Mouse (Mus musculus) frontal cortex, postnatal 36 days (tissue): ENCODE data around the gene Vps52.
A peak's percentile ranks its signal among the peaks of the same experiment; 100 is the strongest.
"Not testable (repeated sequence)": the region's sequence is repeated elsewhere in the genome, so short reads cannot be mapped to it uniquely, and the experiment has no call there.

Experiments used
- DNase-seq, 2 experiments: peaks; one replicate each; pipeline ENCODE4 v3.0.0; 2022; ENCODE audit warnings: low spot score in 2 of 2

The Vps52 gene

DNA sequence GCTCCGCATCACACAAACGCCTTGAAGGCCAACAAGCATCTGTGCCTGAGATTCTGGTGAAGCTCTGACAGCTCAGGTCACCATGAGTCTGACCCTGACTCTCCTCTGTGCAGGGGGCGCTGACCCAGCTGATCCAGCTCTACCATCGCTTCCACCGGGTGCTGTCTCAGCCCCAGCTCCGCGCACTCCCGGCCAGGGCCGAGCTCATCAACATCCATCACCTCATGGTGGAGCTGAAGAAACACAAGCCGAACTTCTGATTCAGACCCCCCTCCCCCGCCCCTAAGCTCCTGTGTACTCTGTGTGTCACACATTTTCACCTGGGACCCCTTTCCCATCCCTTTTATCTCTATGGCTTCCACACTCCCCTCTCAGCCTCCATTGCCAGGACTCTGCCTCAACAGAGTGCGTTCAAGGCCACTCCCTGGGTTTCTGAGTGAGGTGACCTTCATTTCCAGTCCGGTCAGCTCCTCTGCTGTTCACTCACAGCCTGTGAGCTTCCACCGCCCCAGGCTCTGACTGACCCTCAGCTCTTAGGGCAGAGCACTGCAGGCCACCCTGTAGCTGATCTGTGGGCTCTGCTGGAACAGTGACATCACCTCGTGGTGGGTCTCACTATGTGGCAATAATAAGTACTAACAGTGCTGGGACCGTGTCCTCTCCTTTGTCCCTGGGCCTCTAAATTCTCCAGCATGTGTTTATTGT is 10.4 kb downstream of the Vps52 start:
- DNase-seq, result no peak

DNA sequence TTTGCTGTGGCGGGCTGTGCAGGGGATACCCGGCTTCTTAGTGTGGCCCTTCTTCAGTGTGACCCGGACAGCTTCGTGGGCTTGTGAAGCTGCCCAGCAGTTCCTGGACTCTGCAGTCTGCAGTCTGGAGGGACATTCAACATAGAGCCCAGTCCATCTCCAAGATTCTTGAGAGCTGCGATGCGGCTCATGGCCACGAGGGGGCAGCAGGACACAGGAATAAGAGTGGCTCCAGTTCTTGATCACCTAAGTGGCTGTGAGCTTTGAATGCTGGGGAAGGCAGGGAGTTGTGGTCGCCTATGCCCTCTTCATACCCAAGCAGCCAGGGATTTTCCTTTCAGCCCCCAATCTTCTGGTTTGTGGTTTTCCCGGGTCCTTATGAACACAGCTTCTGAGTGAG is 12.9 kb downstream of the Vps52 start:
- DNase-seq, result peak; percentile 66 to 77

DNA sequence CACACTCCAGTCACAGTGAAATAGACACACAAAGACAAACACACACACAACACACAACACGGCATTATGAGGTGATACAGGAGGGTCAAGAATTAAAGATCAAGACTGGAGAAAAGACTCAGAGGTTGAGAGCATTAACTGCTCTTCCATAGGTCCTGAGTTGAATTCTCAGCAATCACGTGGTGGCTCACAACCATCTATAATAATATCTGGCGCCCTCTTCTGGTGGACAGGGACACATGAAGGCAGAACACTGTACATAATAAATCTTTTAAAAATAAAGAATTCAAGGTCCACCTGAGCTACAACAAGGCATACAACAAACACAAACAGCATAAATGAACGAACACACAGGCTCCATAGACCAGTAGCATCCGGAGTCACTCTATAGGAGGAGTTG is 13.3 kb downstream of the Vps52 start:
- no peak for DNase-seq

GRCm38 (mm10) chr17:33969394-33969793 is 13.8 kb downstream of the Vps52 start:
- DNase-seq, result no peak

GRCm38 (mm10) chr17:33972691-33973090 is 17.1 kb downstream of the Vps52 start:
- DNase-seq, result no peak

DNA sequence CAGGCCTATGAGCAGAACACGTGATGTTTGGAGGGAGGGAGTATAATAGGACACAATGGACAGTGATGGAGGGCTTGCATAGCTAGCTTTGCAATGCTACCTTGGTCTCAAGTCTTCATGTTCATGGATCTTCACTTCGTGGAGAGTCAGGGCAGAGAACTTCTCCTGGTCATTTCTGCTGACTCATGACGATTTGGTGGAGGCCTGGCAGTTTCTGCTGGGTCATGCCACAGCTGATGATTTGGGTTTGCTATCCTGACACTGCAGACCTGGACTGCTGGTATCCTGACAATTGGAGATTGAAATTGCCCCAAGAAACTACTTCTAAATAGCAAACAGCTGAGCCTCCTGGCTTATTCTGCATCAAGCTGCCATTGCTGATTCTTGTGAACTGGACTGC is 18.0 kb downstream of the Vps52 start:
- no peak for DNase-seq

- DNase-seq, result no peak
Measured at GRCm38 (mm10) chr17:33977861-33978557, 22.4 kb downstream of the Vps52 start.

DNA sequence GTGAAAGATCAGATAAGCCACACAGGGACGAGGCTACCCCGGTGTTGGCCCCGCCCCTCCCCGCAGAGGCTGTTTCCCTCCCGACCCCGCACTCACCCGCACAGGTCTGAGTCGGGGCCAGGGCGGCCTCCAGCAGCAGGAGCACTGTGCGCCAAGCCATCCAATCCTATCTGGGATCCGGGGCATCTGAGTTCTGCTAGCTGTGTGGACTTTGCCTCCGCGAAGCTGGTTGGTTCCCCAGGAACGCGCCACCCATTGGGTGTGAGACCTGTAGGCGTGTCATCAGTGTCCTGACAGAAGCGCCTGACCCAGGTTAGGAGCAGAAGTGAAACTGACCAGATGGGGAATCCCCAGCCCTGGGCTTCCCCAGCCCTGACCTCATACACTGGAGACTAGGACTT is 23.0 kb downstream of the Vps52 start:
- DNase-seq, result peak in 1 of 2 experiments; percentile 33

DNA sequence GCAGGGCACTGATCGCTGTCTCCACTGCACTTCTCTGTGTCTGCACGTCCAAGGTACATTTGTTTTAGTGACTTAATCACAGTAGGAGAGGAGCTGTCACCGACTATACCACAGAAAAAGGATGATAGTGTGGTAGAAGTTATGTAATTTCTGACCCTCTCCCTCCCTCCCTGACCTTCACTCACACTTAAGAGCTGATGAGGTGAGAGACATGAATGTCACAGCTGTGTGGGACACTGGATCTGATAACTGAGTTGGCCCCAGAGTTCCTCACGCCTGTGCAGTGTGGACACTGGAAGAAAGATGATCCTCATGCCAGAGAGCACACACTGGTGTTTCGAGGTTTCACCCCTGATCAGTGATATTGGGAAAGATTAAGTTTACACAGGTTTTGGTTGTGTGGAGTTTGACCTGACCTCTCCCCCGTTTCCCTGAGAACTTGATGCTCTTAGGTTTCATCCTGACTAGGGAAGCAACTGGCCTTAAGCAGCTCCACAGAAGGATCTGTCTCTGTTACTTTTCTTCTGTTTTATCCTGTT is 24.0 kb downstream of the Vps52 start:
- no peak for DNase-seq

DNA sequence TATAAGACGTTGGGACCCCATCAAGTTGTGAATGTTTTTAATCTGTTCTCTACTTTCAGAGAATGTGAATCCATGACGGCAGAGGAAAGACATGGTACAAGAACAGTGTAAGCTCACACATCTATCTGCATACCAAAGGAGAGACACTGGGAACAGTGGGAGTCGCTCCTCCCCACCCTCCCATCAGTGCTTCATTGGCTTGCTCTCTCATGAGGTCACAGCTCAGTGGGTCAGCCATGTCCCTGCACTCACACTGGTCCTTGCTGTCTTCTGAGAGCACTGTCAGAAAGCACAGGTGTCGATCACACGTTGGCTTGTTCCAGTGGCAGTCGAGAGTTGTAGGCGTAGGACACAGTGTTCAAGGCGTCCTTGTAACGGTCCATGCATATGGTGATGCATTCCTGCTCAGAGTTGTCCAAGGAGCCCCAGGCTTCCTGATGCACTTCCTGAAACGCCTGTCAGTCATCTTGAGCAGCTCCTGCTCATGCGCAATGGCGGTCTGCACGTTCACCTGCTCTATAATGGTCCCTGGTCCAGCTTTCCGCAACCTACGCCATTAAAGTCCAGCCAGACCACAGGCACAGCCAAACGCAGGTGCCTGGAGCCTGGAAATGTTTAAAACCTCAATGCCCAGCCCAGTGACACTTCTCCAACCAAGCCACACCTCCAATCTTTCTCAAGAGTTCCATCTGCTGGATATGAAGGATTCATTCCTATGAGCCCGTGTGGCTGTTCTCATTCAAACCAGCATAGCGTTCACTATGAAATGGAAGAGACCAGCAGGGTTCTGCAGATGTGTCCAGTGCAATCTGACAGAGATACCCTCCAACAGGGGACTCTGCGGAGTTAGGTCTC is 24.8 kb downstream of the Vps52 start:
- DNase-seq, result no peak

DNA sequence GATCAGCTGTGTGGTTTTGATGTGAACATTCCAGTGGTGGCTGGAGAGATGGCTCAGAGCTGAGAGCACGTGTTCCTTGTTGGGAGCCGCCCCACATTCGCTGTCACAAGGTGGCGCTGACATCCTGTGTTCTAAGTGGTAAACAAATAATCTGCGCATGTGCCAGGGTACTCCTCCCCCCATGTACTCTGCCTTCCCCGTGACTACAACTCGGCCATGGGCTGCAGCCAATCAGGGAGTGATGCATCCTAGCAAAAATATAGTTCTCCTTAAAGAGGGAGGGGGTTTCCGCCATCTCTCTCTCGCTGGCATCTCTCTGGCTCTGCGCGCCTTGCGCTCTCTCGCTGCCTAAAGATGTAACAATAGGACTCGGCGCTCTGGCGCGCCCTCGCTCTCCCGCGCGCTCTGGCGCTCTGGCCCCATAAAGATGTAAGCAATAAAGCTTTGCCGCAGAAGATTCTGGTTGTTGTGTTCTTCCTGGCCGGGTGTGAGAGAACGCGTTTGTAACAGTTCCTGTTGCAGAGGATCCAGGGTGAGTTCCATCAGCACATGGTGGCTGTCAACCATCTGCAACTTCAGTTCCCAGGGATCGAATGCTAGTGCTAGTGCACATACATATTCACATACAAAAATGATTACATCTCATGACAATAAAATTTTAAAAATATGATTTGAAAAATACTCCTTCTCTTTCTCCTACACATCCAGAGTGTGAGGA is 25.7 kb downstream of the Vps52 start:
- peak; percentile 80 to 91 for DNase-seq

DNA sequence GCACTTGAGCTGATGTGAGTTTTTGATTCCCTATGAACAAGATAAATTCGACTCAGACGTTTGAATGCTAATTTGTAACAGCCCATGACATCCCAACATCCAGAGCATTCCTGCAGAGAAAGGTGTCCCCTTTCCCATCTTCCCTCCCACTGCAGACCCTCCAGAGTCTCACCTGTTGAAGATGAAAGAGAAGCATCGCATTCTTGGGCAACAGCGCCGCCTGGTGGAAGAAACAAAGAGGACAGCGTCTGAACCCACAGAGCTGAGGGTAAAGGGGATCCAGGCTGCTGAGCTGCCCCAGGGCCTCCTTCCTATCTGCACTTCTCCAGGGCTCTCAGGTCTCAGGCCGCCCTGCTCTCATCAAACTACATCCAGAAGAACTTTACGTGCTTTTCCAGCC is 26.5 kb downstream of the Vps52 start:
- peak; percentile 47 to 48 for DNase-seq

- peak in 1 of 2 experiments; percentile 34 for DNase-seq
Measured at GRCm38 (mm10) chr17:33991788-33992664, 36.4 kb downstream of the Vps52 start.

- DNase-seq, result no peak
Measured at GRCm38 (mm10) chr17:33994959-33995358, 39.3 kb downstream of the Vps52 start.

GRCm38 (mm10) chr17:33995651-33996050 is 40.0 kb downstream of the Vps52 start:
- DNase-seq, result no peak

GRCm38 (mm10) chr17:33997025-33997424 is 41.4 kb downstream of the Vps52 start:
- DNase-seq, result not testable (repeated sequence)

DNA sequence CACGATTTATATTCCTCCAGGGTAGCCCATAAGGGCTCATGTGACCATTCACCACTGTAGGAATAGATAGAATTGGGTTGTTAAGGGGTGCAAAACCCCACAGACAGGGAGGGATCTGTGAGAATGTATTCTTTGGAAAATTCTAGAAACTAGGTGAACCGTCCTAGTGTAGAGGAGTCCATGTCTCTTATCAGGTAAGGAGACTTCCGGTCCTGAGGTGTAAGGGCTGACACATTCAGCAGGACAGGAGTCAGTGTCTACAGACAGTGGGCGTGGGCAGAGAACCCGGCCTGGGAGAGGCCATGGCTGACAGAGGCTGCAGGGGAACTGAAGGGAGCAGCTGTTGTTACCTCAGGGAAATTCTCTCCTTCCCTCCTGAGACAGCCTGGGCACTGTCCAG is 43.1 kb downstream of the Vps52 start:
- DNase-seq, result not testable (repeated sequence)

- no peak for DNase-seq
Measured at GRCm38 (mm10) chr17:33999341-34000149, 43.9 kb downstream of the Vps52 start.

GRCm38 (mm10) chr17:34000150-34000537 is 44.5 kb downstream of the Vps52 start, which contains the start of gene H2-K1:
Gene H2-K1, minus strand, starts transcription at chr17:34000347.
- DNase-seq, result peak; percentile 46 to 69

DNA sequence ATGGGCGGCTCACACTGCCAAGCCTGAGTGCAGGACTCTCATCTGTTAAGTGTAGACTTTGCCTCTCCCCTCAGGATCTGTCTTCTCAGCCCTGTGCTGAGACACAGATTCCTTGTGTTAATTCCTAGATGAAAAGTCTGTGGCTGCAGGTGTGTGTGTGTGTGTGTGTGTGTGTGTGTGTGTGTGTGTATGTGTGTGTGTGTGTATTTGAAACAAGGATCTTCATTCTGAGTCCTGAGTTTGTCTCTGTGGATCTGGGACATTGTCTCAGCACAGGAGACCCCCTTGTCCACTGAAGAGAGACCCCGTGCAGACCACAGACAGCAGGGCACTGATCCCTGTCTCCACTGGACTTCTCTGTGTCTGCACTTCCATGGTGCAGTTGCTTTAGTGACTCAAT is 45.2 kb downstream of the Vps52 start:
- not testable (repeated sequence) for DNase-seq
